Mouse (Mus musculus) retina, postnatal 1 day (tissue): ENCODE data around the gene Dmrtc1b.
"Not testable (repeated sequence)": the region's sequence is repeated elsewhere in the genome, so short reads cannot be mapped to it uniquely, and the experiment has no call there.

Source experiments
- DNase-seq: peaks from one replicate; pipeline ENCODE4 v3.0.0-alpha.2; 2012

Dmrtc1b gene

DNA sequence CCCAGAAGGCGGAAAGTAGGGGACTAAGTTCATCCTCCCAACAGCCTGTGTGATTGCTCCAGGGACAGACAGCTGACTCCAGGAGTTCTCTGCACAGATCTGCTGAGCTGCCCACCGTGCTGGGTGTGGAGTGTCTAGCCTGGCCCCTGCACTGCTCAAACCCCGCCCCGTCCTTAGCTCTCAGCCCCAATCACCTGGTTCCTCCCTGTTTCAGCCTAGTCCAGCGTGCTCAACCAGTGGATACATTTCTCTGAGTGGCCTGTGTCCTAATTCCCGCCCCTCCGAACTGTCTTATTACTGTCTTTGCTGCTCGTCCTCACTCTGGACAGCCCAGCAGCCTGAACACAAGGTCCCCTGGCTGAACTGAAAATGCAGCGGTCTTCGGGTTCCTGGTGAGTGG is at the start of gene Dmrtc1b, which contains the start of gene Gm9112:
Gene Dmrtc1b (plus strand): TSS at position 331 of the 400 bp plus-strand sequence.
Gene Gm9112 (minus strand): TSS at position 101 of the 400 bp plus-strand sequence.
- DNase-seq, result not testable (repeated sequence)

DNA sequence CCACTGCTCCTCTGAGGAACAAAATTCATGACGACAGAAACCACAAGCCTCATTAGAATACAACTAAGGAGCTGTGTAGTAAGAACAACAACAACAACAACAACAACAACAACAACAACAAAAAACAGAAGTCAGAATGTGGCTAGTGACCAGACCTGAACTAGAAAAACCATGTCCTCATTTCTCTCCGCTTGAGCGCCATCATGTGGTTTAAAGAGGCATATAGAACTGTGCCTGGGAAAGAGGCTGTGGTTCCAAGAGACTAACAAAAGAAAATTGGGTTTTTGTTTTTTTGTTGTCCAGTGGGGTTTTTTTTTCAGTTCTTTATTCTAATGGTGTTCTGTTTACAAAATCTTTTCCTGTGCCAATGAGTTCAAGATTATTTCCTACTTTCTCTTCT is 47.0 kb upstream of the Dmrtc1b start:
- DNase-seq, result peak; percentile 22

- DNase-seq, result no peak
Observed at GRCm38 (mm10) chrX:102666641-102667040, 41.0 kb upstream of the Dmrtc1b start.

GRCm38 (mm10) chrX:102684706-102685105 is 23.0 kb upstream of the Dmrtc1b start:
- not testable (repeated sequence) for DNase-seq

DNA sequence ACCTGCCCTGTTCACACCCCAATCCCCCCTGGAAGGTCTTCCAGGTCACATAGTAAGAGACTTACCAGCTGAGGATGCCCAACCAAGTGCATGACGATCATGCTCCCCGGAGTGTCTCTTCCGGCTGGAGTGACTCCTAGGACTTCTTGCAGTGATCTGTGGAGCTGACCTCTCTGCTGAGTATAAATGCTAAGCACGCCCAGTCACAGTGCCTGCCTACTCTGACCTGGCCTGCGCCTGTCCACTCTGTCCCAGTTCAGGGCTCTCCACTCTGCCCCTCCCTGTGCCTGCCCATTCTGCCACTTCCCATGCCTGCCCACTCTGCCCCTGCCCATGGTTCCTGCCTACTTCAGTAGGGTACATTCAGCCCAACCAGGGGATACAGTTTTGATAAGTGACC is 20.8 kb upstream of the Dmrtc1b start, which contains the start of gene Gm3880:
Gene Gm3880 (minus strand): TSS at position 101 of the 400 bp plus-strand sequence.
- DNase-seq, result not testable (repeated sequence)

- DNase-seq, result peak; percentile 32
Observed at GRCm38 (mm10) chrX:102689252-102689651, 18.4 kb upstream of the Dmrtc1b start.

- not testable (repeated sequence) for DNase-seq
Observed at GRCm38 (mm10) chrX:102700636-102701035, 7.0 kb upstream of the Dmrtc1b start.

DNA sequence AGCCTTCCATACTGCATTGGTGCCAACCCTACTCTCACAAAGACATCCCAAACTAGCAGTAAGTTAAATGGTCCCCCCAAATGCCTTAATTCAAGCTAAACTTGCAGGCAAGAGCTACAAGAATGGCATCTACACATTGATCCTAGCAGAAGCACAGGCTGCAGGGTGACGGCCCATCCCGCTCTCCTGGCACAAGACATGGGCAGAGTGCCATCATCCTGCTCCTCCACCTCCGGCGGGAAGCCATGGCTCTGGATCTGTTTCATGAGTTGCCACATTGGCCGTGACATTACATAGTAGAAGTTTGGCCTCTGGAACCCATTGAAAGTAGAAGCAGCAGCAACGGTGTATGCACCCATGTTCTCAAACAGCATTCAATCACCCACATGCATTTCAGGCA is 16.6 kb downstream of the Dmrtc1b start:
- not testable (repeated sequence) for DNase-seq
